Mouse (Mus musculus) heart, embryonic 13.5 days (tissue): ENCODE results near the gene Ppp6c. TPM values are rescaled to one million over a fixed set of nuclear protein-coding genes. Genes with fewer than 3 reads are reported as not detected.

Source experiments
- ATAC-seq: fragments of 200-750 bp; cut with Nextera tagmentation; 2 replicates; pipeline ENCODE4 v1.8.0; 2017; ENCODE audit warnings: moderate TSS enrichment; ENCODE audit not compliant: insufficient number of reproducible peaks, low FRiP score, low TSS enrichment; ENCODE audit errors: extremely low read depth
- H3K27ac ChIP-seq: fragments of 300-500 bp; sonication (generic); replicated peaks from 2 replicates; pipeline ENCODE4 v1.5.1; 2015; ENCODE audit warnings: moderate library complexity, mild to moderate bottlenecking, inconsistent platforms
- H3K27me3 ChIP-seq: fragments of 300-500 bp; sonication (generic); replicated peaks from 2 replicates; pipeline ENCODE4 v1.6.1; 2015; ENCODE audit warnings: mild to moderate bottlenecking, inconsistent platforms
- H3K36me3 ChIP-seq: fragments of 300-500 bp; sonication (generic); 2 replicates; pipeline ENCODE4 v1.6.1; 2015; ENCODE audit warnings: mild to moderate bottlenecking, inconsistent platforms
- H3K4me1 ChIP-seq: fragments of 300-500 bp; sonication (generic); 2 replicates; pipeline ENCODE4 v1.6.1; 2015; ENCODE audit warnings: inconsistent platforms
- H3K4me2 ChIP-seq: fragments of 300-500 bp; sonication (generic); 2 replicates; pipeline ENCODE4 v1.6.1; 2015; ENCODE audit warnings: inconsistent platforms, mild to moderate bottlenecking, moderate library complexity
- H3K4me3 ChIP-seq: fragments of 300-500 bp; sonication (generic); 2 replicates; pipeline ENCODE4 v1.5.1; 2015; ENCODE audit warnings: moderate library complexity, mild to moderate bottlenecking, inconsistent platforms
- H3K9ac ChIP-seq: fragments of 300-500 bp; sonication (generic); 2 replicates; pipeline ENCODE4 v1.6.1; 2015; ENCODE audit warnings: inconsistent platforms, mild to moderate bottlenecking, moderate library complexity
- H3K9me3 ChIP-seq: fragments of 300-500 bp; sonication (generic); 2 replicates; pipeline ENCODE4 v1.6.1; 2016; ENCODE audit warnings: inconsistent platforms
- WGBS: fragments of 180-500 bp; shearing (Covaris S2); methylation state at CpG from one replicate; pipeline ENCODE4 v1.1.7; 2015; ENCODE audit warnings: mixed read lengths; 5-methylcytosine and 5-hydroxymethylcytosine counted together
- polyA plus RNA-seq: library from polyadenylated mRNA; unstranded; fragments of >200 nt; fragmentation: Nextera tagmentation; extraction: Ambion mirVana; gene quantifications from 2 replicates; pipeline ENCODE4 v1.2.1, GENCODE M21; 2015

The Ppp6c gene
- polyA plus RNA-seq, 1 experiment from 2014 or later, result 44.4 TPM

- H3K36me3 ChIP-seq, result peaks cover 33% of the 10 kb centered on the region
- H3K4me2 ChIP-seq, result no peak overlapping the region
- no peaks in the 10 kb centered on the region for H3K27me3 ChIP-seq
- WGBS, result 91% methylated on average over 2 of the region's 2 CpGs
- no peak overlapping the region for H3K9ac ChIP-seq
- no peaks in the 10 kb centered on the region for H3K9me3 ChIP-seq
- ATAC-seq, result no peak
- H3K4me3 ChIP-seq, result no peak overlapping the region
- H3K4me1 ChIP-seq, result peaks cover 3% of the 10 kb centered on the region
- H3K27ac ChIP-seq, result no peak overlapping the region
Measured at GRCm38 (mm10) chr2:39194809-39195208, 31.4 kb downstream of the Ppp6c start.

DNA sequence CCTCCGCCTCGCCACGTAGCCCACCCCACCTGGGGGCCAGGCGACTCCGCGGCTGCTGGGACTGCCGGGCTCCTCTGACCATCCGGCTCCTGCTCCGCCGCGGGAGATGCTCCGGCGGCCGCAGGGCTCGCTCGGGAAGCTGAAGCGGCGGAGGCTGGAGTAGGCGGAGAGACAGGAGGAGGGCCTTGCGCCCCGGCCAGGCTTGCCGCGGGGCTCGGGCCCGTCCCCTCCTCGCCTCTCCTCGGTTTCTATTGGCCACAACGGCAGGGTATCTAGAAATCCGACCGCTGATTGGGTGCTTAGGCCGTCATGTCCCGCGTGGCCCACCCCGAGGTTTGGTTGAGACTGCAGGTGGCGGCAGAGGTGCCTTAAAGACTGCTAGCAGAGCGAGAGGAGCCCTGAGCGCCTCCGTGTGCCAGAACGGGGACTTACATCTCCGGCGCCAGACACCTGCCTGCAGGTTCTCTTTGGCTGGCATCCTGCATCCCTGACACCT lies 35.6 kb downstream of the Ppp6c start, which contains the start of gene Scai:
Gene Scai, minus strand, starts transcription at position 174 of the 496 bp plus-strand sequence.
- peak; percentile 100 for ATAC-seq
- Histone ChIP-seq H3K36me3 (peaks cover 15% of the 10 kb centered on the region), H3K27me3 (no peaks in the 10 kb centered on the region), H3K4me2 (peak within 1 kb of the TSS; percentile 85), H3K4me3 (peak within 1 kb of the TSS; percentile 85), H3K9ac (peak within 1 kb of the TSS; percentile 90), H3K4me1 (peaks cover 16% of the 10 kb centered on the region), H3K27ac (peak within 1 kb of the TSS; percentile 94), H3K9me3 (no peaks in the 10 kb centered on the region)
- WGBS, result under 1% methylated on average over 41 of the region's 41 CpGs

DNA sequence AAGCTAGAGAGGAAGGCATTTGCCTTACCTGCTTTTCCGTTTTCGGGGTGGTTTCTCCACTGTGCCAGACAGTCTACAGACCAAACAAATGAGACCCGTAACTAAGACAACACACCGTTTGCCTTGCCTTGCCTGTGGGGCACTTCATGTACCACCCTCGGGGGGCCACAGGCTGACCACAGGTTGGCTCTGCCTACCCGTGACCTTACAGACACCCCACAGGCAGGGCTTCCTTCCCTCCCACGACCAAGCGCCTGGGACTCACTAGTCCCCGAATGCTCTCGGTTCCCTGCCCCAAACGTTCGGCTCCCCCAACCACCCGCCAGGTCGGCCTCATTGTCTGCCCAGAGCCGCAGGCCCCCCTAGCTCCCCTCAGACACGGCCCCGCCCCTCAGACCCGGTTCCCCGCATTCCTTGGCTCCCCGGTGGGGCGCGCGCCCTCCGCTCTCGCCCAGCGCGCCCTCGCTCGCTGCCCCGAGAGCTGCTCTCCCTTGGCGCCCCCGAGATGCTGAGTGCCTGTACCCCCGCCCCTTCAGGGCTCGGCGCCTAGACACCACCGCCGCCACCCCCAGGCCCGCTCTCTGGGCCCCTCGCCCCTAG lies 36.2 kb downstream of the Ppp6c start:
- Histone ChIP-seq H3K4me1 (peaks cover 16% of the 10 kb centered on the region), H3K9me3 (no peaks in the 10 kb centered on the region), H3K36me3 (peaks cover 10% of the 10 kb centered on the region), H3K9ac (peak overlapping the region; percentile 90), H3K27me3 (no peaks in the 10 kb centered on the region), H3K27ac (peak overlapping the region; percentile 94), H3K4me2 (peak overlapping the region; percentile 85), H3K4me3 (peak overlapping the region; percentile 85)
- under 1% methylated on average over 39 of the region's 39 CpGs for WGBS
- ATAC-seq, result peak; percentile 75

DNA sequence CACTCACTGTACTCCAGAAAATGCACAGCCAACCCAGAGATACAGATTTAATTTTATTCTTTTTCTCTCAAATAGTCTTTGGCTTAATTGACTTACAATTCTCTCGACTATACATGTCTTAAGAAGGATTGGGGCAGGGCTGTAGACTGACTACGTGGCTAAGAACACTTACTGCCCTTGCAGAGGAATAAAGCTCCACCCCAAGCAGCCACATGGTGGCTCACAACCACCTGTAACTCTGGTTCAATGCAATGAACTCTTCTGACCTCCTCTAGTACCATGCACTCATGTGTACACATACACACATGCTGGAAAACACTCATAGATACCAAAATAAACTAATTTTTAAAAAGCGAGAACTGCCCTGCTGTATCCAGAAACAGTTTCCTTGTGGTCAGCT lies 40.3 kb downstream of the Ppp6c start:
- WGBS, result 63% methylated on average over 3 of the region's 3 CpGs
- H3K9me3 ChIP-seq, result no peaks in the 10 kb centered on the region
- no peak overlapping the region for H3K9ac ChIP-seq
- peaks cover 21% of the 10 kb centered on the region for H3K36me3 ChIP-seq
- H3K27ac ChIP-seq, result no peak overlapping the region
- H3K4me1 ChIP-seq, result peaks cover 15% of the 10 kb centered on the region
- no peak for ATAC-seq
- no peaks in the 10 kb centered on the region for H3K27me3 ChIP-seq
- H3K4me2 ChIP-seq, result no peak overlapping the region
- H3K4me3 ChIP-seq, result no peak overlapping the region

DNA sequence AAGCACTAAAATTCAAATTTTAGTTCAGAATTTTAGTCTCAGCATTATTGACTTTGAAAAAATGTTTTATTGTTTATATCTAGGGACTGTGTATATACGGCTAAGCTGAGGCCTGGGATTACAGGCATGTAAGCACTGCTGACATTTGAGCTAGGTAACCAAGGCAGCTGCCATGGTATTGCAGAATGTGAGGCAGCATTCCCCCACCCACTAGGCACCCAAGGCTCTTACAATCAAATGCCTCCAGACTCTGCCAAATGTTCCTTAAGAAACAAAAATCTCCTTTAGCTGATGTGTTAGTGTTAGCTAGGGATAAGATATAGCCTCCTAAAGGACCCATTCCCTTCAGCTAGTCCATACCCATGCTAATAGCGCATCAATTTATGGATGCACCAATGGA lies 42.7 kb downstream of the Ppp6c start:
- H3K4me3 ChIP-seq, result no peak overlapping the region
- H3K27me3 ChIP-seq, result no peaks in the 10 kb centered on the region
- no peak overlapping the region for H3K9ac ChIP-seq
- WGBS, result 92% methylated on average over 2 of the region's 2 CpGs
- H3K36me3 ChIP-seq, result peaks cover 35% of the 10 kb centered on the region
- no peaks in the 10 kb centered on the region for H3K9me3 ChIP-seq
- H3K4me1 ChIP-seq, result peaks cover under 1% of the 10 kb centered on the region; the same call in 1 of the 2 replicates
- no peak overlapping the region for H3K27ac ChIP-seq
- no peak for ATAC-seq
- H3K4me2 ChIP-seq, result no peak overlapping the region

GRCm38 (mm10) chr2:39160996-39161395 lies 65.3 kb downstream of the Ppp6c start:
- no peaks in the 10 kb centered on the region for H3K9me3 ChIP-seq

GRCm38 (mm10) chr2:39157916-39158315 lies 68.3 kb downstream of the Ppp6c start:
- Histone ChIP-seq H3K27me3 (no peaks in the 10 kb centered on the region), H3K27ac (0 out of 2 replicates have a peak overlapping the region, but pooled peaks have one; percentile 12), H3K9me3 (no peaks in the 10 kb centered on the region), H3K4me3 (no peak overlapping the region), H3K4me2 (no peak overlapping the region), H3K9ac (no peak overlapping the region), H3K4me1 (peaks cover 9% of the 10 kb centered on the region), H3K36me3 (peaks cover 5% of the 10 kb centered on the region)
- ATAC-seq, result no peak
- 58% methylated on average over 1 of the region's 1 CpGs for WGBS

More at GRCm38 (mm10) chr2:39160996-39161395, 65.3 kb downstream of the Ppp6c start:
- 83% methylated on average over 1 of the region's 1 CpGs for WGBS
- ATAC-seq, result no peak
- peaks cover 5% of the 10 kb centered on the region for H3K36me3 ChIP-seq
- H3K4me1 ChIP-seq, result peaks cover 11% of the 10 kb centered on the region
- no peak overlapping the region for H3K9ac ChIP-seq
- H3K27me3 ChIP-seq, result no peaks in the 10 kb centered on the region
- no peak overlapping the region for H3K27ac ChIP-seq
- H3K4me3 ChIP-seq, result no peak overlapping the region
- H3K4me2 ChIP-seq, result no peak overlapping the region

- Histone ChIP-seq H3K4me2 (no peak overlapping the region), H3K27ac (no peak overlapping the region), H3K27me3 (no peaks in the 10 kb centered on the region), H3K4me1 (peaks cover 9% of the 10 kb centered on the region), H3K36me3 (peaks cover 5% of the 10 kb centered on the region), H3K9me3 (no peaks in the 10 kb centered on the region), H3K9ac (no peak overlapping the region), H3K4me3 (no peak overlapping the region)
- no peak for ATAC-seq
- 64% methylated on average over 1 of the region's 1 CpGs for WGBS
Measured at GRCm38 (mm10) chr2:39156821-39157220, 69.4 kb downstream of the Ppp6c start.

DNA sequence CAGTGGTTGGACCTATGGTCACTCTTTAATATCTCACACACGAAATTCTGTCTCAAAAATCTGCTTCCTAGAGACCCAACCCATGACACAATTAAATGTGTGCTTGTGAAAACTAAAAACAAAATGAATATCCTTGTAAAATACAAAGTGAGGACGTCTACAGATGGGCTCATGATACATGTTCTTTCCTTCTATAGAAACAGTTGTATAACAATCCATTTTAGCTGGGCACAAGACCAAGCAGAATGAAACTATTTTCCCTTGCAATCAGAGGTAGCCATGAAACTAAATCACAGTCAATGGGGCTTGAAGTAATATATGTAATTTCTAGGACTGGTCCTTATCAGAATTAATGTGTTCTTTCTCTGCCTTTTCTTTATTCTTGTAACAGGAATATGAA lies 75.3 kb downstream of the Ppp6c start:
- no peak for ATAC-seq
- Histone ChIP-seq H3K4me2 (no peak overlapping the region), H3K27me3 (no peaks in the 10 kb centered on the region), H3K4me3 (no peak overlapping the region), H3K27ac (no peak overlapping the region), H3K36me3 (peaks cover 9% of the 10 kb centered on the region; the same call in 1 of the 2 replicates), H3K9me3 (no peaks in the 10 kb centered on the region), H3K4me1 (peaks cover 7% of the 10 kb centered on the region; the same call in 1 of the 2 replicates), H3K9ac (no peak overlapping the region)
- WGBS, result 68% methylated on average over 2 of the region's 2 CpGs

GRCm38 (mm10) chr2:39148075-39148474 lies 78.2 kb downstream of the Ppp6c start:
- Histone ChIP-seq H3K4me1 (peaks cover 7% of the 10 kb centered on the region; the same call in 1 of the 2 replicates), H3K9me3 (no peaks in the 10 kb centered on the region), H3K4me2 (no peak overlapping the region), H3K4me3 (no peak overlapping the region), H3K36me3 (peaks cover 16% of the 10 kb centered on the region), H3K9ac (no peak overlapping the region), H3K27me3 (no peaks in the 10 kb centered on the region), H3K27ac (no peak overlapping the region)
- no peak for ATAC-seq
- WGBS, result 27% methylated on average over 2 of the region's 2 CpGs

GRCm38 (mm10) chr2:39146469-39146868 lies 79.8 kb downstream of the Ppp6c start:
- no peak for ATAC-seq
- Histone ChIP-seq H3K4me1 (peaks cover 7% of the 10 kb centered on the region; the same call in 1 of the 2 replicates), H3K27ac (no peak overlapping the region), H3K4me2 (no peak overlapping the region), H3K9ac (no peak overlapping the region), H3K9me3 (no peaks in the 10 kb centered on the region), H3K27me3 (no peaks in the 10 kb centered on the region), H3K36me3 (peaks cover 16% of the 10 kb centered on the region), H3K4me3 (no peak overlapping the region)
- WGBS, result 88% methylated on average over 1 of the region's 1 CpGs
